Mouse (Mus musculus) limb, embryonic 15.5 days (tissue): ENCODE measurements around the gene Nek3. TPM values are rescaled to one million over a fixed set of nuclear protein-coding genes. Genes with fewer than 3 reads are reported as not detected.
"Not testable (repeated sequence)": the region's sequence is repeated elsewhere in the genome, so short reads cannot be mapped to it uniquely, and the experiment has no call there.

ENCODE experiments used
- ATAC-seq: fragments of 200-750 bp; cut with Nextera tagmentation; 2 replicates; pipeline ENCODE4 v1.8.0; 2017; ENCODE audit warnings: low read depth, moderate TSS enrichment; ENCODE audit not compliant: insufficient number of reproducible peaks, low FRiP score, low TSS enrichment
- H3K27ac ChIP-seq: fragments of 300-500 bp; sonication (generic); 2 replicates; pipeline ENCODE4 v1.5.1; 2015; ENCODE audit warnings: moderate library complexity, mild to moderate bottlenecking, inconsistent platforms
- H3K27me3 ChIP-seq: fragments of 300-500 bp; sonication (generic); 2 replicates; pipeline ENCODE4 v1.6.1; 2015; ENCODE audit warnings: inconsistent platforms
- H3K36me3 ChIP-seq: fragments of 300-500 bp; sonication (generic); 2 replicates; pipeline ENCODE4 v1.6.1; 2015; ENCODE audit warnings: inconsistent platforms
- H3K4me1 ChIP-seq: fragments of 300-500 bp; sonication (generic); 2 replicates; pipeline ENCODE4 v1.6.1; 2015; ENCODE audit warnings: inconsistent platforms
- H3K4me2 ChIP-seq: fragments of 300-500 bp; sonication (generic); 2 replicates; pipeline ENCODE4 v1.6.1; 2015; ENCODE audit warnings: mild to moderate bottlenecking, inconsistent platforms
- H3K4me3 ChIP-seq: fragments of 300-500 bp; sonication (generic); 2 replicates; pipeline ENCODE4 v1.5.1; 2015; ENCODE audit warnings: mild to moderate bottlenecking, inconsistent platforms
- H3K9ac ChIP-seq: fragments of 300-500 bp; sonication (generic); 2 replicates; pipeline ENCODE4 v1.6.1; 2015; ENCODE audit warnings: inconsistent platforms
- H3K9me3 ChIP-seq: fragments of 300-500 bp; sonication (generic); 2 replicates; pipeline ENCODE4 v1.6.1; 2016; ENCODE audit warnings: inconsistent platforms
- WGBS: fragments of 180-500 bp; shearing (Covaris S2); methylation state at CpG from one replicate; pipeline ENCODE4 v1.1.7; 2015; 5-methylcytosine and 5-hydroxymethylcytosine counted together
- polyA plus RNA-seq: library from polyadenylated mRNA; unstranded; fragments of >200 nt; fragmentation: Nextera tagmentation; extraction: Ambion mirVana; gene quantifications from 2 replicates; pipeline ENCODE4 v1.2.1, GENCODE M21; 2015

Nek3 gene
- polyA plus RNA-seq, 1 experiment from 2014 or later: 3.3 TPM

- Histone ChIP-seq H3K9ac (no peak overlapping the region), H3K36me3 (peaks cover 6% of the 10 kb centered on the region), H3K27me3 (no peaks in the 10 kb centered on the region), H3K4me1 (no peaks in the 10 kb centered on the region), H3K4me3 (no peak overlapping the region), H3K4me2 (no peak overlapping the region), H3K9me3 (no peaks in the 10 kb centered on the region), H3K27ac (no peak overlapping the region)
- no peak for ATAC-seq
- WGBS: 89% methylated on average over 4 of the region's 4 CpGs
These were observed 24.3 kb downstream of the Nek3 start for GRCm38 (mm10) chr8:22141836-22142385.

- ATAC-seq, H3K4me3 ChIP-seq, H3K36me3 ChIP-seq, H3K4me2 ChIP-seq, H3K27me3 ChIP-seq, H3K4me1 ChIP-seq, H3K27ac ChIP-seq, H3K9me3 ChIP-seq, H3K9ac ChIP-seq: not testable (repeated sequence)
- WGBS: 40% methylated on average over 9 of the region's 9 CpGs
These were observed 29.8 kb downstream of the Nek3 start for GRCm38 (mm10) chr8:22136462-22136861.

GRCm38 (mm10) chr8:22134750-22135135 lies 31.5 kb downstream of the Nek3 start:
- Histone ChIP-seq H3K4me1 (no peaks in the 10 kb centered on the region), H3K4me2 (no peak overlapping the region), H3K36me3 (no peaks in the 10 kb centered on the region), H3K9me3 (no peaks in the 10 kb centered on the region), H3K27ac (no peak overlapping the region), H3K9ac (no peak overlapping the region), H3K4me3 (no peak overlapping the region), H3K27me3 (no peaks in the 10 kb centered on the region)
- no peak for ATAC-seq
- WGBS: 77% methylated on average over 5 of the region's 5 CpGs

- Histone ChIP-seq H3K4me2 (no peak overlapping the region), H3K36me3 (no peaks in the 10 kb centered on the region), H3K27me3 (no peaks in the 10 kb centered on the region), H3K9me3 (no peaks in the 10 kb centered on the region), H3K4me1 (no peaks in the 10 kb centered on the region), H3K9ac (no peak overlapping the region), H3K4me3 (no peak overlapping the region), H3K27ac (no peak overlapping the region)
- ATAC-seq: no peak
- WGBS: 91% methylated on average over 7 of the region's 7 CpGs
These were observed 32.0 kb downstream of the Nek3 start for GRCm38 (mm10) chr8:22134078-22134749.

- Histone ChIP-seq H3K4me1 (no peaks in the 10 kb centered on the region), H3K27ac (no peak overlapping the region), H3K9me3 (no peaks in the 10 kb centered on the region), H3K9ac (no peak overlapping the region), H3K4me2 (no peak overlapping the region), H3K27me3 (no peaks in the 10 kb centered on the region), H3K4me3 (no peak overlapping the region), H3K36me3 (peaks cover 7% of the 10 kb centered on the region; the same call in 1 of the 2 replicates)
- WGBS: 72% methylated on average over 12 of the region's 12 CpGs
- no peak for ATAC-seq
These were observed 34.2 kb downstream of the Nek3 start for GRCm38 (mm10) chr8:22132062-22132461.

- H3K4me1 ChIP-seq: peaks cover 9% of the 10 kb centered on the region; the same call in 1 of the 2 replicates
- H3K27ac ChIP-seq: no peak within 1 kb of the TSS
- H3K4me3 ChIP-seq: peak within 1 kb of the TSS; percentile 50
- H3K9ac ChIP-seq: peak within 1 kb of the TSS; percentile 37; the same call in 1 of the 2 replicates
- peak within 1 kb of the TSS; percentile 88 for H3K4me2 ChIP-seq
- peak; percentile 75; the same call in 1 of the 2 replicates for ATAC-seq
- WGBS: 3% methylated on average over 29 of the region's 29 CpGs
- peaks cover 7% of the 10 kb centered on the region; the same call in 1 of the 2 replicates for H3K36me3 ChIP-seq
- H3K27me3 ChIP-seq: no peaks in the 10 kb centered on the region
- no peaks in the 10 kb centered on the region for H3K9me3 ChIP-seq
These were observed 41.7 kb downstream of the Nek3 start, which contains the start of gene Nek5 for GRCm38 (mm10) chr8:22124220-22125152. TSS of gene Nek5 (minus strand) at chr8:22125053.

GRCm38 (mm10) chr8:22107020-22107419 lies 59.2 kb downstream of the Nek3 start:
- no peaks in the 10 kb centered on the region for H3K9me3 ChIP-seq
- no peak overlapping the region for H3K27ac ChIP-seq
- H3K9ac ChIP-seq: no peak overlapping the region
- H3K4me1 ChIP-seq: no peaks in the 10 kb centered on the region
- H3K36me3 ChIP-seq: no peaks in the 10 kb centered on the region
- ATAC-seq: no peak
- 66% methylated on average over 4 of the region's 4 CpGs for WGBS
- no peak overlapping the region for H3K4me2 ChIP-seq
- H3K4me3 ChIP-seq: no peak overlapping the region
- no peaks in the 10 kb centered on the region for H3K27me3 ChIP-seq

- ATAC-seq: no peak
- Histone ChIP-seq H3K9me3 (no peaks in the 10 kb centered on the region), H3K9ac (no peak overlapping the region), H3K4me2 (no peak overlapping the region), H3K36me3 (no peaks in the 10 kb centered on the region), H3K4me1 (no peaks in the 10 kb centered on the region), H3K27me3 (no peaks in the 10 kb centered on the region), H3K4me3 (no peak overlapping the region), H3K27ac (no peak overlapping the region)
- WGBS: 43% methylated on average over 8 of the region's 8 CpGs
These were observed 74.7 kb downstream of the Nek3 start for GRCm38 (mm10) chr8:22091568-22091967.

- no peak overlapping the region for H3K9ac ChIP-seq
- no peaks in the 10 kb centered on the region for H3K36me3 ChIP-seq
- H3K9me3 ChIP-seq: no peaks in the 10 kb centered on the region
- no peak for ATAC-seq
- no peak overlapping the region for H3K4me3 ChIP-seq
- H3K4me2 ChIP-seq: no peak overlapping the region
- H3K4me1 ChIP-seq: no peaks in the 10 kb centered on the region
- no peak overlapping the region for H3K27ac ChIP-seq
- H3K27me3 ChIP-seq: no peaks in the 10 kb centered on the region
- 89% methylated on average over 4 of the region's 4 CpGs for WGBS
These were observed 77.0 kb downstream of the Nek3 start for GRCm38 (mm10) chr8:22089226-22089625.

GRCm38 (mm10) chr8:22079313-22080007 lies 86.8 kb downstream of the Nek3 start:
- Histone ChIP-seq H3K27me3 (no peaks in the 10 kb centered on the region), H3K4me3 (no peak overlapping the region), H3K4me1 (no peaks in the 10 kb centered on the region), H3K9ac (no peak overlapping the region), H3K27ac (no peak overlapping the region), H3K4me2 (no peak overlapping the region), H3K9me3 (no peaks in the 10 kb centered on the region), H3K36me3 (no peaks in the 10 kb centered on the region)
- 75% methylated on average over 9 of the region's 9 CpGs for WGBS
- ATAC-seq: no peak
